Mouse (Mus musculus): ENCODE measurements around the gene Msh4. TPM values are rescaled to one million over a fixed set of nuclear protein-coding genes. Genes with fewer than 3 reads are reported as not detected.

The Msh4 gene
- polyA plus RNA-seq (2012; rRNA removed) = 0.02 and 0.04 TPM in 2 replicates

DNA sequence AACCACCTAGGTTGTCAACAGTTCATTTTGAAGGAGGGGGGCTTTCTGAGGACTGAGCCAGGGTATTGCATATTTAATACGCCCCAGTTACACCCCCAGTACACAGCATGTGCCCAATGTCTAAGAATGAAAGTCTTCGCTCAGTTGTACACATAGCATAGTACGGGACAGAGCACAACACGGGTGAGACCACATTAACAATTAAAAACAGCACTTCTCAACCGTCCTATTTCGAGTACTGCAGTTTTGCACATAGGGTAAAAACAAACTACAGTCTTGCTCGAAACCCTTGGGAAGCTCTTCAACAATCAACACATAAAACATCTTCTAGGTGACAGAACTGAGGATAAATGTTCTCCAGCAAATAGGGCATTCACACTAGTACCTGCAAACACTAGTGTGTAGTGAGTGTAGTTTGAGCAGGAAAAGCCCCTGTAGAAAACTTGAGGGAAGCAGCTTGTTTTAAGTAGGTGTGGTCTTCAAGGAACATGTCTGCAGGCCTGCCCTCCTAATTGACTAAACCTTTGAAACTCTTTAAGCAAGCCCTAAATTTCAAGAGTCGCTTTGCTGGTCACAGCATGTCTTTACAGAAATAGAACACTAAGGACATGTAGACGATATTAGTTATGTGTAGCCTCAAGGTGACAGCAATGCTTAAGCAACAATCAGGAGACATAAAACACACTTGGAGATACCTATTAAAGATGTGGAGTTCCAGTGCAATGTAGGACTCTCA is at the start of gene Msh4:
Gene Msh4 (minus strand): TSS at position 3 of the 736 bp plus-strand sequence.
- DNase-seq (ENCODE audit: low read depth in 1 of 2, low spot score in 2 of 2) = no peak
- Histone ChIP-seq H3K4me1 (ENCODE audit: control insufficient read depth, insufficient read depth, insufficient read length) (no peaks in the 10 kb centered on the region; the same call in 1 of the 2 replicates), H3K27ac (ENCODE audit: insufficient read depth, low read length) (no peak within 1 kb of the TSS), H3K27me3 (ENCODE audit: control insufficient read depth, insufficient read depth, low read length) (no peaks in the 10 kb centered on the region), H3K36me3 (ENCODE audit: control insufficient read depth, insufficient read depth, low read length) (peaks cover 48% of the 10 kb centered on the region), H3K4me3 (ENCODE audit: extremely low read depth, insufficient read depth, insufficient read length) (no peak within 1 kb of the TSS)
- 89% methylated on average over 9 of the region's 9 CpGs for WGBS
- TF ChIP-seq CTCF (IDR thresholded peaks at IDR 0.05; ENCODE audit: extremely low read depth, insufficient read depth, insufficient read length, insufficient replicate concordance) (no peak), POLR2A (IDR thresholded peaks at IDR 0.05; ENCODE audit: low read depth, low read length) (no peak)

DNA sequence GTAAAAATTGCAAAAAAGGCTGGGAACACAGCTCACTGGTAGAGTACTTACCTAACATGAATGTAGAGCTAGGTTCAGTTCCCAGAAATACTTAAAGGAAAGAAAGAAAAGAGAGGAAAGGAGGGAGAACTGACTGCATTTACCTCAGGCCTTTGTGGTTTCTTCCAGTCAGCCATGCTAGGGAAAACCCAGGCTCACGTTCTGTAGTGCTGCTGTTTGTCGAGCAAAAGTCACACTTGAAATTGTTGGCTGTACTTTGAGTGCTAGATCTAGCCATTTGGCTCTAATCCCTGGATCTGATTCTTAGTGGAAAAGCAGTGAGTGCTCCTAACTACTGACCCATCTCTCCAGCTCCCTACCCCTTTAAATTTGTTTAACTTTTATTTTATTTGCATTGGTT is 42.2 kb upstream of the Msh4 start:
- no peak overlapping the region for H3K4me3 ChIP-seq (ENCODE audit: extremely low read depth, insufficient read depth, insufficient read length)
- H3K36me3 ChIP-seq (ENCODE audit: control insufficient read depth, insufficient read depth, low read length) = no peaks in the 10 kb centered on the region
- H3K4me1 ChIP-seq (ENCODE audit: control insufficient read depth, insufficient read depth, insufficient read length) = no peaks in the 10 kb centered on the region
- DNase-seq (ENCODE audit: low read depth in 1 of 2, low spot score in 2 of 2) = no peak
- no peak overlapping the region for H3K27ac ChIP-seq (ENCODE audit: insufficient read depth, low read length)
- no peak for TF ChIP-seq CTCF (IDR thresholded peaks at IDR 0.05; ENCODE audit: extremely low read depth, insufficient read depth, insufficient read length, insufficient replicate concordance)
- TF ChIP-seq POLR2A (IDR thresholded peaks at IDR 0.05; ENCODE audit: low read depth, low read length) = no peak
- 87% methylated on average over 2 of the region's 2 CpGs for WGBS
- H3K27me3 ChIP-seq (ENCODE audit: control insufficient read depth, insufficient read depth, low read length) = no peaks in the 10 kb centered on the region

DNA sequence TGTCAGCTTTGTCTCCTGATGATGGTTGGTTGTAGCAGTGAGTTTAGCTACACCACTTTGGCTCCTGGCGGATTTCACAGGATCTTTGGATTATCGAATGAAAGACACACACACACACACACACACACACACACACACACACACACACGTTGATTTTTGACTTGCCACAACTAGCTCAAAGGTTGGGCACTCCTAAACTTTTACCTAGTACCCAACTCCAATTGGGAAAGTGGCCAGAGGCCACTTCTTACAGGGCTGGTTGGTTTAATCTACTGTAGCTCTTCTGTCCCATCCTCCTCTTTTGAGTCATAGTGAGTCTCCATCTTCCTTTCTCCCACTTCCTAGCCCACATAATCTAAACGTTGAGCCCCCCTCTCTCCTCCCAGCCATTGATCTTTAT is 41.3 kb upstream of the Msh4 start:
- Histone ChIP-seq H3K4me1 (ENCODE audit: control insufficient read depth, insufficient read depth, insufficient read length) (no peaks in the 10 kb centered on the region), H3K27me3 (ENCODE audit: control insufficient read depth, insufficient read depth, low read length) (no peaks in the 10 kb centered on the region), H3K36me3 (ENCODE audit: control insufficient read depth, insufficient read depth, low read length) (no peaks in the 10 kb centered on the region), H3K27ac (ENCODE audit: insufficient read depth, low read length) (no peak overlapping the region), H3K4me3 (ENCODE audit: extremely low read depth, insufficient read depth, insufficient read length) (no peak overlapping the region)
- TF ChIP-seq CTCF (IDR thresholded peaks at IDR 0.05; ENCODE audit: extremely low read depth, insufficient read depth, insufficient read length, insufficient replicate concordance) = no peak
- WGBS = 74% methylated on average over 4 of the region's 4 CpGs
- DNase-seq (ENCODE audit: low read depth in 1 of 2, low spot score in 2 of 2) = no peak

DNA sequence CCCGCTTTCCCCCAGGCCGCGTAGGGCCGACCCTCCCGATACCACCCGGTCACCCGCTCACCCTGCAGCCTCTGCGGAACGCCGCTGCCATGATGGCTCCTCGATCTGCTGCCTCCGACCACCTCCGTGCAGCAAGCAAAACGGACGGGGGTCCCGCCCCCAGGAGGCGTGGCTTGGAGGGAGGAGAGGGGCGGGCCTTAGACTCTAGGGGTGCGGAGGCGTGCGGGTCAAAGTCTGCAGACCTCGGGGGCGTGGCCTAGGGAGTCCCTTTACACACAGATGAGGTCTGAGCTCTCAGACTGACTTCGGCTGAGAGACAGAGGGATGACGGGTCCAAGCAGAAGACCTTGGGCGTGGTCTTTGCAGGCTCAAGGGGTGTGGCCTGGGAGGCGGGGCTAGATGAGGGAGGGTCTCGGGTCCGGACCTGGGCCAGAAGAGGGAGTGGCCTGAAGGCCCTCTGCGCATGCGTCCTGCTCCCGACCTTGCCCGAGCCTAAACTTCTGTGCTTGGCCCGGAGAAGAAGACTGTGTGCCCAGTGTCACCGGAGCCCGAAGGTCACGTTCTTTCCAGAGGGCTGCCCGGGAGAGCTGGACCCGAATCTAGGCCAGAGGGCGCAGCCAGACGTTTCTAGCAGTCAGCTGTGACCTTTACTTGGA is 38.5 kb upstream of the Msh4 start, which contains the start of gene Acadm:
Gene Acadm (minus strand): TSS at position 298 of the 656 bp plus-strand sequence.
- TF ChIP-seq POLR2A (IDR thresholded peaks at IDR 0.05; ENCODE audit: low read depth, low read length) (peak; percentile 88), CTCF (IDR thresholded peaks at IDR 0.05; ENCODE audit: extremely low read depth, insufficient read depth, insufficient read length, insufficient replicate concordance) (no peak)
- DNase-seq (ENCODE audit: low read depth in 1 of 2, low spot score in 2 of 2) = peak; percentile 94 to 99
- under 1% methylated on average over 41 of the region's 41 CpGs for WGBS

DNA sequence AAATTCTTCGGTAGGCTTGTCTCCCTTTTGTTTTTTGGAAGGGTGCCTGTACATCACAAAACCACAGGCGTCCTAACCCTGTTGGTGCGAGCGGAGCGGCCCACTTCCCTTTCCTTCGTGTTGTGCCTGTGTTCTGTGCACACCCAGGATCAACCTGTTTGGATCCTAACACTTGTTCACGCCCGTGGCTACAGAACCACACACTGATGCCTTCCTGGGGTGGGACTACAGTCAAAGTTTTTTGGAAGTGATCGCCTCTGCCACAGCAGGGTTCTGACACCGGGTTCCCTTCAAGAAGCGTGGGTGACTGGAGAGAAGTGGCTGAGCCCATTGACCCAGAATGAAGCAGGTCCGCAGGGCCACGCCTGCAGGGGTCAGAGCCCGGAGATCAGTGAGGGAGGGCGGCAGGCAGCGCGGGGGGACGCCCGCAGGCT is 38.0 kb upstream of the Msh4 start:
- Histone ChIP-seq H3K4me1 (ENCODE audit: control insufficient read depth, insufficient read depth, insufficient read length) (no peaks in the 10 kb centered on the region), H3K27me3 (ENCODE audit: control insufficient read depth, insufficient read depth, low read length) (no peaks in the 10 kb centered on the region), H3K36me3 (ENCODE audit: control insufficient read depth, insufficient read depth, low read length) (peaks cover 6% of the 10 kb centered on the region), H3K27ac (ENCODE audit: insufficient read depth, low read length) (peak overlapping the region; percentile 64), H3K4me3 (ENCODE audit: extremely low read depth, insufficient read depth, insufficient read length) (peak overlapping the region; percentile 72)
- DNase-seq (ENCODE audit: low read depth in 1 of 2, low spot score in 2 of 2) = peak in 1 of 2 experiments; percentile 19
- under 1% methylated on average over 19 of the region's 19 CpGs for WGBS
- TF ChIP-seq POLR2A (IDR thresholded peaks at IDR 0.05; ENCODE audit: low read depth, low read length) (no peak), CTCF (IDR thresholded peaks at IDR 0.05; ENCODE audit: extremely low read depth, insufficient read depth, insufficient read length, insufficient replicate concordance) (no peak)

More for the DNA sequence above, 38.5 kb upstream of the Msh4 start, which contains the start of gene Acadm:
- Histone ChIP-seq H3K27me3 (ENCODE audit: control insufficient read depth, insufficient read depth, low read length) (no peaks in the 10 kb centered on the region), H3K4me3 (ENCODE audit: extremely low read depth, insufficient read depth, insufficient read length) (peak within 1 kb of the TSS; percentile 72), H3K36me3 (ENCODE audit: control insufficient read depth, insufficient read depth, low read length) (peaks cover 4% of the 10 kb centered on the region), H3K27ac (ENCODE audit: insufficient read depth, low read length) (peak within 1 kb of the TSS; percentile 74), H3K4me1 (ENCODE audit: control insufficient read depth, insufficient read depth, insufficient read length) (no peaks in the 10 kb centered on the region)

DNA sequence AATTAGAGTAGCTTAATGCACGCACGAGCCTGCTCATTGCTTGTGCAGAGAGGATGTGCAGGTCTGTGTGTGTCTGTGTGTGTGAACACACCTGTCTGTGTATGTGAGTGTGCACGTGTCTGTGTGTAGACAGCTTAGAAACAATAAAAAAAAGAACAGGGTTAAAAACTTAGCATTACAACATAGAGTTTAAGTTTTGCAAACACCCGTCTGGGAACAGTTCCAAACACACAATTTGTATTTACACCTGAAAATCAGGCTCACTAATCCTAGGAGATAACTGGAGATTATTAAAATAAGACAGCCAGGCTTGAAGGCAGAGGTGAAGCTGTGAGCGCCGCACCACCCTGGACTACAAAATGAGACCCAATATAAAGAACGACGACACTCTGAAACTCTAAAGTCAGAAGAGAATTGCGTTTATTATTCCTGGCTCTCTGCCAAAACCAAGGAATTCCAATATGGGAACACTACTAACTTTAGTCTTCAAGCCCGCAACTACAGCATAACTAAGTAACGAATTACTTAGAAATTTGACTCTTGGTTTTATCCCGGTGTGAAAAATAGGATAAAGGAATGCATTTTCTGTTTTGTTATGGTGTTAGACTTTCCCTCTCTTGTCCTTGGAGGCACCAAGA is 37.2 kb upstream of the Msh4 start:
- TF ChIP-seq CTCF (IDR thresholded peaks at IDR 0.05; ENCODE audit: extremely low read depth, insufficient read depth, insufficient read length, insufficient replicate concordance) (no peak), POLR2A (IDR thresholded peaks at IDR 0.05; ENCODE audit: low read depth, low read length) (no peak)
- H3K27me3 ChIP-seq (ENCODE audit: control insufficient read depth, insufficient read depth, low read length) = no peaks in the 10 kb centered on the region
- 57% methylated on average over 12 of the region's 12 CpGs for WGBS
- peaks cover 11% of the 10 kb centered on the region for H3K36me3 ChIP-seq (ENCODE audit: control insufficient read depth, insufficient read depth, low read length)
- no peak overlapping the region for H3K27ac ChIP-seq (ENCODE audit: insufficient read depth, low read length)
- no peak for DNase-seq (ENCODE audit: low read depth in 1 of 2, low spot score in 2 of 2)
- no peaks in the 10 kb centered on the region for H3K4me1 ChIP-seq (ENCODE audit: control insufficient read depth, insufficient read depth, insufficient read length)
- H3K4me3 ChIP-seq (ENCODE audit: extremely low read depth, insufficient read depth, insufficient read length) = no peak overlapping the region
